ENCODE assay signal across 8 mouse cellular contexts in the genomic region with DNA sequence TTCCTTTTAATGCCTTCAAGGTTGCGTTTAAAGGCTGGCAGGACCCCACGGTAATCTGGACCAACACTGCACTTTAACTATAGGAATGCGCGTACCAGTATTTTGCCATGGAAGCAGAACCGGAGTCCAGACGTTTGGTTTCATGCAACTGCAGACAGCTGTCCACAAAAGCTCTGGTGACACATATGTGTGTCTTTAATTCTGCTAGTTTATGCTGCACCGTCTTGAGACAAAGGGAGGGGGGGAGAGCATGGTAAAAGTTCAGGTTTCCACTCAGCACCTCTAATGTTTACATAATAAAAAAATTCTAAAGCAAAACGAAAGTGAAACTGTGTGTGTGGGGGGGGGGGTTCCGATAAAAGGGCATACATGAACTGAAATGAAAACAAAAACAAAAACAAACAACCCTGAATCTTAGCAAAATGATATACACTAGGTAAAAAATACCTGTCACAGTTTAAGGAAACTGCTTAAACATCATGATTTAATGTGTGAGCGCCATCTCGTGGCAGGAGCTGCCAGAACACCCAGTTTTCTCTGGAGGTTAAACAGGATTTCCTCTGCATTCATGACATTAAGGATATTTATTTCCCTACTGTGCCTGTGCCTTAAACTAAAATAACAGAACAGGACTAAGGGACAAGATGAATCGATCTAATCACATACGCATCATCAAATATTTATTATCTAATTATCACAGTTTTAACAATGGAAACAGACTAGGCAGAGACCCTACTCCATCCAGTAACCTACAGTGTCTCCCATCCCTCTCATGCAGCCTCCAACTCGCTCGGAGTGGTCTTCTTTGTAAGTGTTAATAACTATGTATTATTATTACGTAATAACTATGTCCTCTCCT. TPM values are rescaled to one million over a fixed set of nuclear protein-coding genes. Genes with fewer than 3 reads are reported as not detected.
DNase-seq lines count a peak whose midpoint lies in the region; ATAC-seq lines count a peak whose summit lies in the region.

No protein-coding gene starts in this region.

- ATAC-seq in activated CD4-positive, CD25-positive, alpha-beta regulatory T cell, adult 4 months = peak; percentile 89
- ATAC-seq in granulocyte monocyte progenitor cell, adult 5-6 weeks (replicated peaks; ENCODE audit: poor library complexity, severe bottlenecking) = peak; percentile 51
- 0 out of 2 replicates have a peak, but pooled peaks have one; percentile 39 for ATAC-seq in liver, embryonic 11.5 days (replicated peaks; ENCODE audit: low FRiP score)
- no peak for ATAC-seq in stomach, embryonic 15.5 days (ENCODE audit: insufficient read depth, low FRiP score, low read depth)

- H3K36me3 ChIP-seq in liver, embryonic 11.5 days (ENCODE audit: control insufficient read depth, insufficient read depth, low read length) = peaks cover 13% of the 10 kb centered on the region; the same call in 1 of the 2 replicates
- H3K36me3 ChIP-seq in stomach, embryonic 15.5 days = peaks cover 26% of the 10 kb centered on the region

- DNase-seq in 3T3-L1 (ENCODE audit: low read depth, low spot score) = peak; percentile 79
- peak; percentile 82 for DNase-seq in embryo, embryonic 10.5 days (ENCODE audit: low spot score)
- peak; percentile 92 for DNase-seq in kidney, postnatal 10 days
- DNase-seq in liver, embryonic 11.5 days (ENCODE audit: low spot score) = no peak
- peak; percentile 86 for DNase-seq in naive thymus-derived CD4-positive, alpha-beta T cell, adult 2 months (ENCODE audit: low read depth)

- H3K9me3 ChIP-seq in liver, embryonic 11.5 days (ENCODE audit: control insufficient read depth, low read length) = no peaks in the 10 kb centered on the region
- no peaks in the 10 kb centered on the region for H3K9me3 ChIP-seq in stomach, embryonic 15.5 days

- WGBS in liver, embryonic 11.5 days = 61% methylated on average over 16 of the region's 16 CpGs
- WGBS in stomach, embryonic 15.5 days = 45% methylated on average over 16 of the region's 16 CpGs

- H3K27ac ChIP-seq in liver, embryonic 11.5 days (ENCODE audit: low read depth, low read length) = no peak overlapping the region
- no peak overlapping the region for H3K27ac ChIP-seq in stomach, embryonic 15.5 days

- peak overlapping the region; percentile 23; the same call in 1 of the 2 replicates for H3K4me2 ChIP-seq in liver, embryonic 11.5 days
- peak overlapping the region; percentile 35; the same call in 1 of the 2 replicates for H3K4me2 ChIP-seq in stomach, embryonic 15.5 days

- H3K9ac ChIP-seq in liver, embryonic 11.5 days (ENCODE audit: low read depth, low read length) = no peak overlapping the region
- no peak overlapping the region for H3K9ac ChIP-seq in stomach, embryonic 15.5 days

- no peaks in the 10 kb centered on the region for H3K27me3 ChIP-seq in liver, embryonic 11.5 days (replicated peaks; ENCODE audit: control insufficient read depth, insufficient read depth, low read length)
- no peaks in the 10 kb centered on the region for H3K27me3 ChIP-seq in stomach, embryonic 15.5 days (replicated peaks)

- H3K4me3 ChIP-seq in liver, embryonic 11.5 days (ENCODE audit: low read depth, low read length) = no peak overlapping the region
- peak overlapping the region; percentile 18 for H3K4me3 ChIP-seq in stomach, embryonic 15.5 days (replicated peaks)

- H3K4me1 ChIP-seq in liver, embryonic 11.5 days (replicated peaks; ENCODE audit: control insufficient read depth, insufficient read depth, low read length) = no peaks in the 10 kb centered on the region
- peaks cover 6% of the 10 kb centered on the region; the same call in 1 of the 2 replicates for H3K4me1 ChIP-seq in stomach, embryonic 15.5 days

RNA-seq across cellular contexts. Expression of a gene that starts 21.1 kb away (rescaled TPM):
- polyA plus RNA-seq in activated CD4-positive, CD25-positive, alpha-beta regulatory T cell, adult 4 months (2017; shearing (Covaris generic)) = 1 to 10 TPM; 8.8 to 9.8 TPM
- total RNA-seq in granulocyte monocyte progenitor cell, adult 5-6 weeks (2014; fragmentation: Nextera tagmentation) = 22.5 and 28.0 TPM in 2 replicates
- 29.3 and 30.8 TPM in 2 replicates for total RNA-seq in granulocyte monocyte progenitor cell, adult 5-6 weeks (2017)
- polyA plus RNA-seq in liver, embryonic 11.5 days (2014; fragmentation: Nextera tagmentation; extraction: Ambion mirVana) = 4.7 and 5.4 TPM in 2 replicates
- polyA plus RNA-seq in stomach, embryonic 15.5 days (2015; fragmentation: Nextera tagmentation; extraction: Ambion mirVana) = 14.3 TPM in 2 replicates

RNA-seq across cellular contexts. Expression of a gene that starts 24.7 kb away (rescaled TPM):
- polyA plus RNA-seq in activated CD4-positive, CD25-positive, alpha-beta regulatory T cell, adult 4 months (2017; shearing (Covaris generic)) = 10 to 100 TPM; 39.2 to 41.8 TPM
- 55.5 and 62.8 TPM in 2 replicates for total RNA-seq in granulocyte monocyte progenitor cell, adult 5-6 weeks (2014; fragmentation: Nextera tagmentation)
- total RNA-seq in granulocyte monocyte progenitor cell, adult 5-6 weeks (2017) = 50.5 and 52.5 TPM in 2 replicates
- 105 and 107 TPM in 2 replicates for polyA plus RNA-seq in liver, embryonic 11.5 days (2014; fragmentation: Nextera tagmentation; extraction: Ambion mirVana)
- 163 and 172 TPM in 2 replicates for polyA plus RNA-seq in stomach, embryonic 15.5 days (2015; fragmentation: Nextera tagmentation; extraction: Ambion mirVana)
